Mouse (Mus musculus): ENCODE measurements around the gene Kiz.

Gene Kiz

DNA sequence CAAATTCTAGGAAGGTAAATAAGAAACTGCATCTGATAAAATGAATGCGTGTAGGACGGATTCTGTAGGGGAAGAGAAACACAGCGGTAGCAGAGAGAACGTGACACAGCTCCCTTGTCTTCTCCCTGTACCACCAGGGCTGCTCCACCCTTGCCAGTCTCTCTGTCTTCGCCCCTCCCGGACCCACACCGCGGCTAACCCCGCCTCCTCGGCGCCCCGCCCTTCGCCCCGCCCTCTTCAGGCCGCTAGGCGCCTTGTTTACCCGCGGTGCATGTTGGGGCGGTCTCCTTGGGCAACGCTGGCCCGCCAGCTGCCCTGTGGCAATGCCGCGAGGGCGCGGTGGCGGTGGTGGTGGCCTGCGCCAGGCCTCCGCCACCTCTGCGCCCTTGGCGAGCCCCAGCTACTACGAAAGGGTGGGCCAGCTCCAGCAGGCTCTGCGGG is at the start of gene Kiz:
Kiz (plus strand) TSS at position 266 of the 441 bp plus-strand sequence.
- peak; percentile 96 for DNase-seq (ENCODE audit: low read depth)

- DNase-seq (ENCODE audit: low read depth), result no peak
These were observed 45.9 kb upstream of the Kiz start for GRCm38 (mm10) chr2:146809706-146810256.

DNA sequence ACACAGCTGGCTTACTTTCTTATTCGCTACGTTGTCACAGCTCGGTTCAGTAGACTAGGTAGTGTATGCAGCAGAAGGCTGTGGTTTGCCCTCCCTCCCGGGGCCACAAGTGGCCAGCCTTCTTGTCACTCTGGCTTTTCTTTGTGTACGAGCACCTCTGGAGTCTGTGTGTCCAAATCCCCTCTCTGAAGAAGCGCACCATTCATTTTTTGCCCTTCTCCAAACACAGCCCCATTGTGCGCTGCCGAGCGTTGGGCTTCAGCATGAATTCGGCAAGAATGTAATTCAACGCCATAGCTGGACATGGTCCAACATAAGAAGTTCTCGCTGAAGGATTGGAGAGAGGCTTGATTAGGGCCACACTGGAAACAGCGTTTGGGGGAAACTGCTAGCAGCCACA is 45.0 kb upstream of the Kiz start:
- no peak for DNase-seq (ENCODE audit: low read depth)

DNA sequence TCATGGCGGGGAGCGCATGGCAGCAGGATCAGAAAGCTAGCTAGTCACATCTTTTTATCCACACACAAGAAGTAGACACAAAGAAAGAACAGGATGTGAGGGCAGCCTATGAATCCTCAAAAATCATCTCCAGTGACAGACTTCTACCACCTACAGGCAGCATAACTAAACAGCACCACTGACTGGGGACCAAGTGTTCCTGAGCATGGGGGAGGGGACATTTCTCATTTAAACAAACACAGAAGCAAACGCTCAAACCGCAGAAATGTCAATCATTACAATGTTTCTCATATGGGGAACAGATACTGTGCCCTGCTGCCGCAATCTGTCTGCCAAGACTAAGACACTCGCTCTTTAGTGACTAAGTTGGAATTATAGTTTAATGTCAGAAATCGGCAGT is 40.7 kb upstream of the Kiz start:
- no peak for DNase-seq (ENCODE audit: low read depth)

GRCm38 (mm10) chr2:146819065-146819464 is 36.6 kb upstream of the Kiz start:
- no peak for DNase-seq (ENCODE audit: low read depth)

GRCm38 (mm10) chr2:146823483-146823951 is 32.1 kb upstream of the Kiz start:
- no peak for DNase-seq (ENCODE audit: low read depth)

DNA sequence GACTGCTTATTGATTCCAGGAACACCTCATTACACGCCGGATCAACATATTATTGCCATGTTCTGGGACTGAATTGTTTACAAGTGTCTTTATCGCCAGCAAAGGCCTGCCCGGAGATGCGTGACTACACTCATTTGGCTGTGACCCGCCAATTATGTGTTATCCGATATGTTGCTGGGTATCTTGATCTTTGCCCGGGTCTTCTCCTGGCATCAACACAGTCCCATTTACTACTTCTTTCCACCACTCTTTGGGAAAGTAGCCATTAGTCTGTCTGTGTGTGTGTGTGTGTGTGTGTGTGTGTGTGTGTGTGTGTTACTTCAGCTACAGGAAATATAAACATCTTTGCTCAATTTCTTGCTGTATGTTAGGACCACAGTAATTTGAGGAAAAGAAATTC is 31.6 kb upstream of the Kiz start:
- no peak for DNase-seq (ENCODE audit: low read depth)

- no peak for DNase-seq (ENCODE audit: low read depth)
These were observed 27.7 kb upstream of the Kiz start for GRCm38 (mm10) chr2:146828006-146828405.

GRCm38 (mm10) chr2:146833222-146834063 is 22.2 kb upstream of the Kiz start:
- no peak for DNase-seq (ENCODE audit: low read depth)

- DNase-seq (ENCODE audit: low read depth), result no peak
These were observed 21.7 kb upstream of the Kiz start for GRCm38 (mm10) chr2:146834064-146834313.

DNA sequence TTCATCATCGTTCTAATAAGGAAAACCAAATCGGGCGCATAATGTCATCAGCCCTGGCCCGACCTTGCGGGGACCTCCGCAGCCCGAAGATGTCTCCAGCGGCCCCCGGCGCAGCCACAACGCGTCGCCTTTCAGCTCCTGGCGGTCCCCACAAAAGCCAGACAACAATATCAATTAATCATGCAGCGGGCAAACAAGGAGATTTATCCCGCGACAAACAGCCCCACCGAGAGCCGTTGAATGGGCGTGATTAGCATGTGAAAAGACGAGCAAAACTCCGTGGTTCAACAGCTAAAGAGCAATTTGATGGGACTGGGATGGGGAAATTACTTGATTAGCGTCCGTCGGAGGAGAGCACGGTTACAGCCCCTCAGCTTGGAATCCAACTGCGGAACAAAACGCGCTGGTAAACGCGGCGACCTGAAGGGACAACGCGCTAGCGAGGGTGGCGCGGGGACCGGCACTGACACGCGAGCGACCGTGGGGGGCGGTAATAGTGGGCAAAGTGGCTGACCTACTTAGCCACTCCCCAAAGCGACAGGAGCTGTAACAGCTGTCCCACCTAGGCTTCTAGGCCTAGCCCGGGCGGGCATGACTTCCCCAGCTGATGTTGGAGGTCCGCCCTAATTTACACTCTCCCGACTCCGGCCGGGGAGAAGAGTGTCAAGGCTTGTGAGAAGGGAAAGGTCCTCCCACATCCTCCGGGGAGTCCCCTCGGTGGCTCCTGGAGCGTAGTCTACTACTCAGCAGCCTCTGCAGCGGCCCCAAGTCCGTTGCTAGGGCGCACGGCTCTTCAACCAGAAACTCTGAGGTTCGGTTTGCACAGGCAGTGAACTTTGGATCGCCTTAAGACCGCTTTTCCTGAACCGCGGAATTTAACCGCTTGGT is 21.1 kb upstream of the Kiz start:
- peak; percentile 18 for DNase-seq (ENCODE audit: low read depth)

GRCm38 (mm10) chr2:146835241-146835990 is 20.2 kb upstream of the Kiz start:
- DNase-seq (ENCODE audit: low read depth), result no peak

GRCm38 (mm10) chr2:146836246-146836645 is 19.4 kb upstream of the Kiz start:
- DNase-seq (ENCODE audit: low read depth), result no peak

GRCm38 (mm10) chr2:146836871-146837550 is 18.7 kb upstream of the Kiz start:
- DNase-seq (ENCODE audit: low read depth), result no peak

- DNase-seq (ENCODE audit: low read depth), result no peak
These were observed 18.0 kb upstream of the Kiz start for GRCm38 (mm10) chr2:146837653-146838052.

DNA sequence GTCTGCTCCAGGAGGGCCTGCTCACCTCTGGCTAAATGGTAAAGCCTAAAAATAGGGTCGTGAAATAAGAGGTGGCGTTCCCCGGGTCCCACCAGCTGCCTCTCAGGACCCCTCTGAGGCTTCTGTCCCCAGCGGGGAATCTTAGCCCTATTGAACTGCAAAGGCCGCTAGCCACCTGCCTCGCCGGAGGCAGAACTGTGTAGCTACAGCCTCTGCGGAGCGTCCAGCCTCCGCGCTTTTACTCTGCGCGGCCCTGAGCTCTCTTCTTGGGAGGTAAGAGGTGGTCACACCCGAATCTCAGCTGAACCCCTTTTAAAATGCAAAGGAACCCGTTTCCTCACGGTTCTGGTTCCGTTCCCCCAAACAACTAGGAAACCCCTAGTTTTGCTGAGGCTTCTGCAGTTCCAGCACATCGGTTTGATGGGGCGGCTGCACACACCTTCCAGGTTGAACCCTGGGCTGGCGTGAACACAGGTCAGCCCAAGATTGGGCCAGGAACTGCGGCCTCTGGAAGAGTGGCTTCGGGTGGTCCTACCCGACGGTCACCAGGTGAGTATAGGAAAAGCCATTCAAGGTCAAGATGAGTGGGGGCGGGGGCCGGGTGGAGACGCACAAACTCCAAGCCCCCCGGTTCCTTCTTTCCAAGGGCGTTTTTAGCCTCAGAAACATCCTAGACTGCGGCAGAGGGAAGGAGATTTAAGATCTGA is 16.9 kb upstream of the Kiz start:
- no peak for DNase-seq (ENCODE audit: low read depth)

- DNase-seq (ENCODE audit: low read depth), result no peak
These were observed 16.2 kb upstream of the Kiz start for GRCm38 (mm10) chr2:146839303-146840030.

DNA sequence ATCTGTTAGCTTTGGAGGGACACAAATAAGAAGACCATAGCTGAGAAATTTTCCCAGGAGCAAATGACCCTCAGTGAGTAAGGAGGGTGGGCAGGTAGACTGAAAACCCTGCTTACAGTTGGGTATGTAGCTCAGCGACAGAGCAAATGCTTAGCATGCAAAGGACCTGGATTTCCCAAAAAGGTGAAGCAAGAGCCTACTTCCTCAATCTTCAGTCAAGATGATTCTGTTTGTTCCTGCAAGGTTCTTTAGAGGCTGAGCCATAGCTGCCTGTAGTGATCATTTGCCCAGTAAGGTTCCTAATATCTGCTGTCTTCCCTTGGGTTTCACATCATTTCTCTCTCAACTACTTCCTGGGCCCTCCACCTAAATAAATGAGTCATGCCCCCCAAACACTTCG is 7.8 kb upstream of the Kiz start:
- DNase-seq (ENCODE audit: low read depth), result no peak

DNA sequence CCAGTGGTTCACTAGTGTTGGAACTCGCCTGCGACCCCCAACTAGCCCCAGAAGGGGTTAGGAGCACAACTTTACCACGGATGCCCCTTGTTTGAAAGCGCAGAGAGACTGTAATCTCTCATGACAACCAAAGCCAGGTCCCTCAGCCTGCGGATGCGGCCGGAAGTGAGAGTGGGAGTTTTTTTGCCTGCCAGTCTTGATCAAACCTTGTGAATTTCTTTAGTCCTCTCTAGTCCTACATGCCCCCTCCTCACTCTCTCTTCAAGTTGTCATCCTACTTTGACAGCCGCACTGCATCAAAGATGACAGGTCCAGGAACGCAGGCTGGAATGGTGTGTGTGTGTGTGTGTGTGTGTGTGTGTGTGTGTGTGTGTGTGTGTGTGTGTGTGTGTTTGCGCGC is 456 bp downstream of the Kiz start:
- DNase-seq (ENCODE audit: low read depth), result peak; percentile 85

GRCm38 (mm10) chr2:146856853-146857252 is 1.2 kb downstream of the Kiz start:
- DNase-seq (ENCODE audit: low read depth), result no peak

Measured in induced T-regulatory cell, adult 2 months (primary cell).